Mouse (Mus musculus): ENCODE measurements at regions not wholly inside any gene's neighbourhood (a gene's known extent, or its start where the extent isn't known, plus 50 kb on each side); places are given as distances from the start of the nearest gene placed in this dataset.

DNA sequence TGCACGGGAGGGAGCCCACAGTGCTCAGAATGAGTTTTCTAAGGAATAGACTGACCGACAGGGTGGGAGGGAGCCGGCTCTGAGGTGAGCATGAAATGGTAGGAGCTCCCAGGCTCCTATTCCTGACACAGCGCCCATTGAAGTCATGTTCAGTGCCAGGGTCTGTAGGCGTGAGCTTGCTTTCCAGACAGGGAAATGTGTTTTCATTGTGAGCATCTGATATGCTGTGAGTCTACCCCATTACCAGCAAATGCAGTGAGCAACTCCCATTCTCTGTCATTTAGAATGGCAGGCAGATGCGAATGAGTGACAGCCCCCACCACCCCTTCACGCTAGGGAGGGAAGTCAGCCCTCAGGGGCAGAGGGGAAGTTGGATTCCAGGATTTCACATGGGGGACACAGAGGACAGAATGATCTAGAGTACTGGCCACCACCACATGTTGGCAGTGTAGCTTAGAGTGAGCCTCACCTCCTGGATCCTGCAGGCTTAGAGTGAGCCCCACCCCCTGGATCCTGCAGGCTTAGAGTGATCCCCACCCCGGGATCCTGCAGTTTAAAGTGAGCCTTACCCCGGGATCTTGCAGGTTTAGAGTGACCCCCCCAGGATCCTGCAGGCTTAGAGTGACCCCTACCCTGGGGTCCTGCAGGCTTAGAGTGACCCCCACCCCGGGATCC, 283.2 kb upstream of the Eef2kmt start:
- WGBS = 55% methylated on average over 10 of the region's 10 CpGs

GRCm38 (mm10) chr16:5537286-5538204, 281.8 kb upstream of the Eef2kmt start:
- WGBS = 42% methylated on average over 11 of the region's 11 CpGs
- Histone ChIP-seq H3K27me3 (ENCODE audit: control insufficient read depth, insufficient read depth, low read length) (no peaks in the 10 kb centered on the region), H3K9ac (ENCODE audit: low read length) (no peak overlapping the region), H3K4me1 (ENCODE audit: control insufficient read depth, insufficient read depth, low read length) (peaks cover 6% of the 10 kb centered on the region; the same call in 1 of the 2 replicates), H3K36me3 (ENCODE audit: control insufficient read depth, insufficient read depth, low read length) (no peaks in the 10 kb centered on the region), H3K27ac (replicated peaks; ENCODE audit: low read depth, low read length) (no peak overlapping the region), H3K4me2 (ENCODE audit: low read depth, severe bottlenecking) (no peak overlapping the region), H3K4me3 (ENCODE audit: low read depth, low read length) (no peak overlapping the region), H3K9me3 (ENCODE audit: control insufficient read depth, low read length) (no peaks in the 10 kb centered on the region)
- ATAC-seq (ENCODE audit: insufficient number of reproducible peaks, low FRiP score, low TSS enrichment, low read depth) (0 out of 2 replicates have a peak, but pooled peaks have one; percentile 20), DNase-seq (ENCODE audit: low spot score) (peak; percentile 51)

More for the DNA sequence above, 283.2 kb upstream of the Eef2kmt start:
- Histone ChIP-seq H3K27ac (replicated peaks; ENCODE audit: low read depth, low read length) (no peak overlapping the region), H3K4me3 (ENCODE audit: low read depth, low read length) (no peak overlapping the region), H3K27me3 (ENCODE audit: control insufficient read depth, insufficient read depth, low read length) (no peaks in the 10 kb centered on the region), H3K9me3 (ENCODE audit: control insufficient read depth, low read length) (no peaks in the 10 kb centered on the region), H3K9ac (ENCODE audit: low read length) (no peak overlapping the region), H3K36me3 (ENCODE audit: control insufficient read depth, insufficient read depth, low read length) (no peaks in the 10 kb centered on the region), H3K4me2 (ENCODE audit: low read depth, severe bottlenecking) (no peak overlapping the region), H3K4me1 (ENCODE audit: control insufficient read depth, insufficient read depth, low read length) (peaks cover 6% of the 10 kb centered on the region; the same call in 1 of the 2 replicates)
- ATAC-seq (ENCODE audit: insufficient number of reproducible peaks, low FRiP score, low TSS enrichment, low read depth) = no peak
- DNase-seq (ENCODE audit: low spot score) = no peak

GRCm38 (mm10) chr16:5536515-5536972, 280.8 kb upstream of the Eef2kmt start:
- no peaks in the 10 kb centered on the region for H3K9me3 ChIP-seq (ENCODE audit: control insufficient read depth, low read length)
- WGBS = 31% methylated on average over 14 of the region's 14 CpGs
- DNase-seq (ENCODE audit: low spot score) (no peak), ATAC-seq (ENCODE audit: insufficient number of reproducible peaks, low FRiP score, low TSS enrichment, low read depth) (no peak)
- H3K4me1 ChIP-seq (ENCODE audit: control insufficient read depth, insufficient read depth, low read length) = peaks cover 6% of the 10 kb centered on the region; the same call in 1 of the 2 replicates
- no peak overlapping the region for H3K4me3 ChIP-seq (ENCODE audit: low read depth, low read length)
- H3K27ac ChIP-seq (replicated peaks; ENCODE audit: low read depth, low read length) = no peak overlapping the region
- H3K9ac ChIP-seq (ENCODE audit: low read length) = no peak overlapping the region; the same call in 1 of the 2 replicates
- H3K36me3 ChIP-seq (ENCODE audit: control insufficient read depth, insufficient read depth, low read length) = no peaks in the 10 kb centered on the region
- no peaks in the 10 kb centered on the region for H3K27me3 ChIP-seq (ENCODE audit: control insufficient read depth, insufficient read depth, low read length)
- H3K4me2 ChIP-seq (ENCODE audit: low read depth, severe bottlenecking) = no peak overlapping the region

DNA sequence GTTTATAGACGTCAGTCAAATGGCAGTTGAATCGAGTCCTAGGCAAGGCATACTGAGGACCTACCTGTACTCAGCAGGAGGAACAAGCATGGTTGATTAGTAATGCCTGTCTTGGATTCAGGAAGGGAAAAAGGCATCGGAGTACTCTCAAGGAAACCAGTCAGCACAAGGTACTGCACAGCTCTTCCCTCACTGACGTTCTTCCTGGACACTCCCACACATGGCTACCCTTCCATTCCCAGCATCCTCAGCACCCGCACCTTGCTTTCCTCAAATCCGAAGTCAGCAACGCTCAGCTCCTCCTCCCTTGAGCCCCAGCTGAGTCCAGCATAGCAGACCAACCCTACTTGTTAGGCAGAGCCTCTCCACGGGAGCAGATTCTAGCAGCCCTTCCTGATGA, 279.6 kb upstream of the Eef2kmt start:
- H3K4me2 ChIP-seq (ENCODE audit: low read depth, severe bottlenecking) = no peak overlapping the region
- WGBS = 54% methylated on average over 8 of the region's 8 CpGs
- peaks cover 6% of the 10 kb centered on the region; the same call in 1 of the 2 replicates for H3K4me1 ChIP-seq (ENCODE audit: control insufficient read depth, insufficient read depth, low read length)
- H3K4me3 ChIP-seq (ENCODE audit: low read depth, low read length) = no peak overlapping the region
- ATAC-seq (ENCODE audit: insufficient number of reproducible peaks, low FRiP score, low TSS enrichment, low read depth) (no peak), DNase-seq (ENCODE audit: low spot score) (no peak)
- H3K27ac ChIP-seq (replicated peaks; ENCODE audit: low read depth, low read length) = no peak overlapping the region
- no peaks in the 10 kb centered on the region for H3K36me3 ChIP-seq (ENCODE audit: control insufficient read depth, insufficient read depth, low read length)
- no peaks in the 10 kb centered on the region for H3K27me3 ChIP-seq (ENCODE audit: control insufficient read depth, insufficient read depth, low read length)
- H3K9me3 ChIP-seq (ENCODE audit: control insufficient read depth, low read length) = no peaks in the 10 kb centered on the region
- H3K9ac ChIP-seq (ENCODE audit: low read length) = no peak overlapping the region

DNA sequence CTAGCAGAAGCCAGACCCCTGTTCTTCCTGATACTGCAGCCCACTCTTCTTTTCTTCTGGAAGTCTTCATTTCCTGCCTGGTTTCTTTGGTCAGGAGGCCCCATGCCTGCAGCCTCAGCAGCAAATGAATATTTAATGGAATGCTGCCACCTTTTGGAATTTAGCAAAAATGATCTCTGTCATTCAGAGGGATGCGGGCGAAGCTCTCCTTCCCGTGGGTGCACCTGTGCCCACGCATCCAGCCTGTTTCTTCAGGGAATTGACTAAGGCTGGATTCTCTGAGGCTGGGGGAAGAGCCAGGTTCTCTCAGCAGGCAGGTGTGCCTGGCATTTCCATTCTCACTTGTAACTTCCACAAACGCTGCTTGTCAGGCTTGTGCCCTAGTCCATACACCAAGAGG, 279.1 kb upstream of the Eef2kmt start:
- no peaks in the 10 kb centered on the region for H3K36me3 ChIP-seq (ENCODE audit: control insufficient read depth, insufficient read depth, low read length)
- ATAC-seq (ENCODE audit: insufficient number of reproducible peaks, low FRiP score, low TSS enrichment, low read depth) (no peak), DNase-seq (ENCODE audit: low spot score) (no peak)
- no peak overlapping the region for H3K9ac ChIP-seq (ENCODE audit: low read length)
- no peak overlapping the region for H3K4me3 ChIP-seq (ENCODE audit: low read depth, low read length)
- 60% methylated on average over 5 of the region's 5 CpGs for WGBS
- peaks cover 6% of the 10 kb centered on the region; the same call in 1 of the 2 replicates for H3K4me1 ChIP-seq (ENCODE audit: control insufficient read depth, insufficient read depth, low read length)
- no peaks in the 10 kb centered on the region for H3K9me3 ChIP-seq (ENCODE audit: control insufficient read depth, low read length)
- no peak overlapping the region for H3K4me2 ChIP-seq (ENCODE audit: low read depth, severe bottlenecking)
- no peaks in the 10 kb centered on the region for H3K27me3 ChIP-seq (ENCODE audit: control insufficient read depth, insufficient read depth, low read length)
- H3K27ac ChIP-seq (replicated peaks; ENCODE audit: low read depth, low read length) = no peak overlapping the region

DNA sequence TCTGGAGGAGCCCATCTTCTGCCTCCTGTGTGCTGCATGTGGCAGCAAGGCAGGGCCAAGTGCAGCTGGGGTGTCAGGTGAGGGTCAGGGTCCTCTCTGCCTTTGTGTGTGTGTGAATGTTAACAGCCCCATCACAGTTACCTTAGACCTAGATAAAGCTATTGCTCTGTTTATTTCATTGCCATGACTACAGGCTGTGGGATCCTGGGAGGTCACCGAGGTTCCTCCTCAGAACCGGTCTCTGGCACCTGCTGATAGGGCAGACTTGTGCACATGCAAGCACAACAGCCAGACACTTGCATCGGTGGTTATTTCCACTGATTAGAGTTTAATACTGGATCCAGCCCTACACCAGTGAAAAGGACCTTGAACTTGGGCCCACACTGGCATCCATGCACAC, 278.6 kb upstream of the Eef2kmt start:
- no peak for ATAC-seq (ENCODE audit: insufficient number of reproducible peaks, low FRiP score, low TSS enrichment, low read depth)
- Histone ChIP-seq H3K4me1 (ENCODE audit: control insufficient read depth, insufficient read depth, low read length) (peaks cover 6% of the 10 kb centered on the region; the same call in 1 of the 2 replicates), H3K36me3 (ENCODE audit: control insufficient read depth, insufficient read depth, low read length) (no peaks in the 10 kb centered on the region), H3K4me2 (ENCODE audit: low read depth, severe bottlenecking) (no peak overlapping the region), H3K9me3 (ENCODE audit: control insufficient read depth, low read length) (no peaks in the 10 kb centered on the region), H3K27me3 (ENCODE audit: control insufficient read depth, insufficient read depth, low read length) (no peaks in the 10 kb centered on the region), H3K27ac (replicated peaks; ENCODE audit: low read depth, low read length) (no peak overlapping the region), H3K4me3 (ENCODE audit: low read depth, low read length) (no peak overlapping the region), H3K9ac (ENCODE audit: low read length) (no peak overlapping the region)
- WGBS = 72% methylated on average over 3 of the region's 3 CpGs
- DNase-seq (ENCODE audit: low spot score) = no peak

DNA sequence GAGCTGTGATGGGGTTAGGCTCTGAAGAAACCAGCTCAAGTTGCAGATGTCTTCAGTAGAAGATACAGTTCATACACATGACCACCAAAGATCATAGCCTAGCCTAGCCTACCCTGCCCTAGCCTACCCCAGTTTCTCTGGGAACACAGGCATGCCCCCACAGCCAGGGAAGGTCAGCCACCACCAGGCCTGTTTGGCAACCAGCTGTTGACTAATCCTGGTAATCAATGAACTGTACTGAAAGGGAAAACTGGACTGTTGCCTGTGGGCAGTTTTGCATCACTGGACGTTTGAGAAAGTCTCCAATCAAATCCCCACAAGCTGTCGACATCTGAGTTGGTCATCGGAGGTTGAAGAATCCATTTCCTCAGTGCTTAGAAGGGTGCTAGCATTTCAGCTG, 276.5 kb upstream of the Eef2kmt start:
- no peaks in the 10 kb centered on the region for H3K27me3 ChIP-seq (ENCODE audit: control insufficient read depth, insufficient read depth, low read length)

DNA sequence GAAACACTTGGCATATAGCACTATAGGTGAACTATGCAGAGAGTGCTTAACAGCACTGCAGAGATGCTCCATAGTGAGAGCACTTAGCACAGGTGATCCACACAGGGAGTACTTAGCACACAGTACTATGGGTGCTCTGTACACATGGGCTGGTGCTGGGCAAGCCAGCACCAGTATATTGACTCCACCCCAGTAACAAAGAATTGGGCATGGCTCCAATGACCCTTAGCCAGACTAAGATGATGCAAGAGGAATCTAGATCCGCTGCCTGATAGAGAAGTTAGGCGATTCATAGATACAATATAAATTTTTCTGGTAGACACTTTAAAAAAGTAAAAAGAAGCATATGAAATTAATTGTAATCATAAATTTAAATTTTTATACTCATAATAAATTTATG, 274.0 kb upstream of the Eef2kmt start:
- ATAC-seq (ENCODE audit: insufficient number of reproducible peaks, low FRiP score, low TSS enrichment, low read depth) (no peak), DNase-seq (ENCODE audit: low spot score) (no peak)
- no peaks in the 10 kb centered on the region for H3K9me3 ChIP-seq (ENCODE audit: control insufficient read depth, low read length)
- H3K4me1 ChIP-seq (ENCODE audit: control insufficient read depth, insufficient read depth, low read length) = no peaks in the 10 kb centered on the region
- no peak overlapping the region for H3K9ac ChIP-seq (ENCODE audit: low read length)
- H3K36me3 ChIP-seq (ENCODE audit: control insufficient read depth, insufficient read depth, low read length) = no peaks in the 10 kb centered on the region
- H3K27ac ChIP-seq (replicated peaks; ENCODE audit: low read depth, low read length) = no peak overlapping the region
- WGBS = 94% methylated on average over 2 of the region's 2 CpGs
- H3K4me2 ChIP-seq (ENCODE audit: low read depth, severe bottlenecking) = no peak overlapping the region
- H3K27me3 ChIP-seq (ENCODE audit: control insufficient read depth, insufficient read depth, low read length) = no peaks in the 10 kb centered on the region
- H3K4me3 ChIP-seq (ENCODE audit: low read depth, low read length) = no peak overlapping the region

More for the DNA sequence above, 276.5 kb upstream of the Eef2kmt start:
- Histone ChIP-seq H3K4me1 (ENCODE audit: control insufficient read depth, insufficient read depth, low read length) (peaks cover 6% of the 10 kb centered on the region; the same call in 1 of the 2 replicates), H3K27ac (replicated peaks; ENCODE audit: low read depth, low read length) (no peak overlapping the region), H3K36me3 (ENCODE audit: control insufficient read depth, insufficient read depth, low read length) (no peaks in the 10 kb centered on the region), H3K9ac (ENCODE audit: low read length) (no peak overlapping the region), H3K9me3 (ENCODE audit: control insufficient read depth, low read length) (no peaks in the 10 kb centered on the region), H3K4me2 (ENCODE audit: low read depth, severe bottlenecking) (no peak overlapping the region), H3K4me3 (ENCODE audit: low read depth, low read length) (no peak overlapping the region)
- no peak for DNase-seq (ENCODE audit: low spot score)
- WGBS = 72% methylated on average over 3 of the region's 3 CpGs
- ATAC-seq (ENCODE audit: insufficient number of reproducible peaks, low FRiP score, low TSS enrichment, low read depth) = no peak
